Mouse (Mus musculus) small intestine, adult 2 months (tissue): ENCODE measurements around the gene Alox12b.

Experiments
- CTCF ChIP-seq: fragments of 200-500 bp; IDR thresholded peaks from 2 replicates; pipeline ENCODE4 v1.5.1; 2012; ENCODE audit warnings: low read depth, mild to moderate bottlenecking, control low read depth, inconsistent platforms, low read length, moderate library complexity, mixed read lengths; ENCODE audit not compliant: insufficient replicate concordance, insufficient read length; ENCODE audit errors: extremely low read depth
- POLR2A ChIP-seq: fragments of 200-500 bp; IDR thresholded peaks from 2 replicates; pipeline ENCODE4 v1.6.1; 2012; ENCODE audit warnings: low read depth, mild to moderate bottlenecking, control low read depth, inconsistent platforms, low read length, moderate library complexity

- TF ChIP-seq CTCF = no peak
- no peak for TF ChIP-seq POLR2A
Measured at GRCm38 (mm10) chr11:69114018-69114417, 42.8 kb upstream of the Alox12b start.
